Mouse (Mus musculus): ENCODE data around the gene C1s2.
"Not testable (repeated sequence)": the region's sequence is repeated elsewhere in the genome, so short reads cannot be mapped to it uniquely, and the experiment has no call there.

Gene C1s2

DNA sequence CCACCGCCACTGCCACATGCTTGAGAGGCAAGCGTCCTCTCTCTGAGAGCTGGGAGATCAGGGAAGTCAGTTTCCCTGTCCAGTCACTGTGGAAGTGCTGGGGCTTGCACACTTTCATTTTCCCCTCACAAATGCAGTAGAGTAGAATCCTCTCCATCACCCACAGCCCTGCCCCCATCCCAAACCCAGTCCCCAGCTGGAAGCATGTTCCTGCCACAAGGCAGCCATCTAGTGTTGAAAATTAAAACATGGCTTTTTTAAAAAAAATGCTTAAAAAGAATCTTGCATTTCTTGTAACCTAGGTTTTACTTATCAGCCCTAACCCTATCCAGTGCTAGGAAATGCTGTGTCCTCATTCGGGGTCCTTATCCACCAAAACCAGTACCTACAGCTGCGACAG, 4.2 kb upstream of the C1s2 start:
- no peak for DNase-seq (ENCODE audit: low spot score)

DNA sequence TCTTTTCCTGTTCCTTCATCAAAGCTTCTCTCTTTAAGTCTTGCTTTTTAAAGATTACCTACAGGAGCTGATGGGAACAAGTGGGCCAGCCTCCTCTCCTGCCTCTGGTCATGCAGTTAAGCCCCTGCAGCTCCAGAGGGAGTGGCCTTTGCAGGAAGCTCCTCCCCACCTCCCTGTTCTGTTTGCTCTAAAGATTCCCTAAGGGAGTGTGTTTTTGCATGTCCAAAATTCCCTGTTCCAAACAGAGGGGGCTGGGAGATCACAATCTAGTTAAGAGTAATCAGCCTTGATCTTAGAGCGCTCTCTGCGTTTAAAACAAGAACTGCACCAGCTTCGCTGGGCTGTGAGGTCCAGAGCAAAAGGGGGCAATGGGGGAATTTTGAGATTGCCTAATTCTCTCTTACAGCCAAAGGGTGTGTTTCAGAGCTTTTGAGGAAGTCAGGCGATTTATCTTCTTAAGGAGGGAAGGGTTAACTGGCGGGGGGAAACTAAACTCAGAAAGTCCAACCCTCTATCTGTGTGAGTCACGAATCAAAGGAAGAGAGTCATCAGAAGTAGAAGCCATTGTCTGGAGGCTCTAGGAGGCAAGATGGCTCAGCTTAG, 1.1 kb upstream of the C1s2 start:
- DNase-seq (ENCODE audit: low spot score): not testable (repeated sequence)

DNA sequence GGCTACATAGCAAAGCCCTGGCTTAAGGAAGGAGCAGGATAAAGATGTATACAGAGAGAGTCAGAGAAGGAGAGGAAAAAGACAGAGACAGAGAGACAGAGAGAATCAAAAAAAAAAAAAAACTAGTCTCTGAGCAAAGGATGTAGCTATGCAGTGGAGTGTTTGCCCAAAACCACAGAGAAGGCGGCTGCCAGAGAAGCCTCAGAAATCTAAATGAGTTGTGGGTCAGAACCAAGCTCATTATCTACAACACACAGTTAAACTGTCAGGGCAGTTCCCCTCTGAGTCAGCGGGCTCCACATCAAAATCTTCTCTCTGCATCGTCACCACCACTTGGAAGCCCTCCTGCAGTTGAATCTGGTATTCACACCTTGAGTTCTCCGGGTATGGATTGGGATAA, 5.1 kb downstream of the C1s2 start:
- DNase-seq (ENCODE audit: low spot score): no peak

GRCm38 (mm10) chr6:124626184-124626583, 9.7 kb downstream of the C1s2 start:
- DNase-seq (ENCODE audit: low spot score): not testable (repeated sequence)

DNA sequence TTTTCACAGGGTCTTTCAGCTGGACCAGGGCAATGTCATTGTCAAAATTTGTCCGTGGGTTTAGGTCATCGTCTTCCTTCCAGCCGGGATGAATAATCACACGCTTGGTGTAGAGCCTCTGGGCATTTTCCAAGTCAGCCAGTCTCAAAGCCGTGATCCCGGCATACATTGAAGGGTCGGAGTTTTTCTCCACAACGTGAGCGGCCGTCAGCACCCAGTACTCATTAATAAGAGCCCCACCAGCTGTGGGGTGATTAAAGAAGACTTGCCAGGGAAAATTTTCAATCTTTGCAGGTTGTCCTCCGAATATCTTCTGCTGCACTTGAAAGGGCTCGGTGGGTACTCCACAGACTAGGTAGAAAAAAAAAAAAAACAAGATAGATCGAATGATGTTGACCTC, 10.3 kb downstream of the C1s2 start:
- DNase-seq (ENCODE audit: low spot score): no peak

- no peak for DNase-seq (ENCODE audit: low spot score)
These were observed 33.9 kb downstream of the C1s2 start for GRCm38 (mm10) chr6:124602031-124602430.

DNA sequence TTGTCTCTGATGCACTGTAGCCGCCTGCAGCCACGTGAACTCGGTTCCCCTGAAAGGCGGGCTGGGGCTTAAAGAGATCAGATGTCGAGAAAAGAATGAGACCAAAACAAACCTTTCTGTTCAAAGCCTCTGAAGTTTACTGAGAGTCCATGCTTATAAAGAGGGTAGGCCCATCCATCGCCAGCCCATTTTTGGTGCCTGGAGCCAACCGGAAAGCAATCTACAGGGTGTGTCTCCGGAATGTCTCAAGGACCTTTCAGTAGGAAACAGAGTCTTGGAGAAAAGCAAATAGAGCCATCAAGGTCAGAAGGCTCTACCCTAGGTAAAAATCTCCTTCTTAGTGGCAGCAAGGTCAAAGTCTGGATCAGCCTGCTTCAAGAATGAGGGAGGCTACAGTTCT, 42.8 kb downstream of the C1s2 start:
- DNase-seq (ENCODE audit: low spot score): no peak

DNA sequence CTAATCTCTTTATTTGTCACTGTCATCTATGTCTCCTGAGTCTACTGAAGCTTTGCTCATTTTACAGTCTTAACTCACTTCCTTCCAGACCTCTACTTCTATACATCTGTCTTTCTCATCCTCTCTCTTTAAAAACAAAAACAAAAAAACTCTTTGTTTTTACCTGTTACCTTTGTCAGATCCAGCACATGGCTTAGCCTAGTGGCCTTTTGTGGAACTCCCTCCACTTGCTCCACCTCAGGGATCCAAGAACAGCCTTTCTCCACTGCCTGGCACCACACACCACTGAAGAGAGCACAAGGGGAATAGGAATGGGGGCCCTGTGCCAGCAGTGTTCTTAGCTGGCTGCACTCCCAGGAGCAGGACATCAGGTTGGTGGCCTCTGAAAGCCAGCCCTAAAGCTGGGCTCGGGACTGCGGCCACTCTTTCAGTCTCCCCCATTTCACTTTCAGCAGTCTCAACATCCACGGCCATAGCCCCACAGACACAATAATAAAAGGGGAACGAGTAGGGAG, 43.6 kb downstream of the C1s2 start:
- no peak for DNase-seq (ENCODE audit: low spot score)

GRCm38 (mm10) chr6:124588771-124589170, 47.1 kb downstream of the C1s2 start:
- no peak for DNase-seq (ENCODE audit: low spot score)

- no peak for DNase-seq (ENCODE audit: low spot score)
These were observed 49.6 kb downstream of the C1s2 start for GRCm38 (mm10) chr6:124586266-124586665.

- DNase-seq (ENCODE audit: low spot score): no peak
These were observed 50.1 kb downstream of the C1s2 start for GRCm38 (mm10) chr6:124585761-124586160.

GRCm38 (mm10) chr6:124584935-124585334, 51.0 kb downstream of the C1s2 start:
- no peak for DNase-seq (ENCODE audit: low spot score)

DNA sequence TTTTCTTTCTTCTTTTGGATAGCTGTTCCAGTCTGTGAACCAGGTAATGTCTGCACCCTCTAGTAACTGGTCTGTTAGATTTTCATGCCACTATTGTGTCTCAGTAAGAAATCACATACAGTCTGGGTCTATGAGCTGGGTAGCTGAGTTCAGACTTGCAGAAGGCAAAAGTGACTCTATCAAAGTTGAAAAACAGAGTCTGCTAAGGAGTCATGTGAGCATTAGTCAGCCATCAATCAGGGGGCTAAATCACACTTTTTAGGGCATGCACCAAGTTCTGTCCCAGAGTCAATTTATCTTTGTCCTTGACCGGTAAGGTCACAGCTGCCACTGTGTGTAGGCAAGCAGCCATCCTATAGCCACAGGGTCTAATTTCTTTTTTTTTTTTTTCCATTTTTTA, 53.7 kb downstream of the C1s2 start:
- no peak for DNase-seq (ENCODE audit: low spot score)

DNA sequence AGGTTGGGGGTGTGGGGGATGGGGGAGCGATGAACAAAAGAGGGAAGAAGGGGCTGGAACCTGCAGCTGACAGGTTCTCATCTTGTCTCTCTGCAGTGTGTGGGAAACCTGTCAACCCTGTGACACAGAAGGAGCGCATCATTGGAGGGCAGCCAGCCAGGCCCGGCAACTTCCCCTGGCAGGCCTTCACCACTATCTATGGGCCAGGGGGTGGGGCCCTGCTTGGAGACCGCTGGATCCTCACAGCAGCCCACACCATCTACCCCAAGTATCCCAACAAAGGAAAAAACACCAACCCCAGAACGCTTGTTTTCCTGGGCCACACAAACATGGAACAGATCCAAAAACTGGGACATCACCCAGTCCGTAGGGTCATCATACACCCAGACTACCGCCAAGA, 55.7 kb downstream of the C1s2 start:
- not testable (repeated sequence) for DNase-seq (ENCODE audit: low spot score)

DNA sequence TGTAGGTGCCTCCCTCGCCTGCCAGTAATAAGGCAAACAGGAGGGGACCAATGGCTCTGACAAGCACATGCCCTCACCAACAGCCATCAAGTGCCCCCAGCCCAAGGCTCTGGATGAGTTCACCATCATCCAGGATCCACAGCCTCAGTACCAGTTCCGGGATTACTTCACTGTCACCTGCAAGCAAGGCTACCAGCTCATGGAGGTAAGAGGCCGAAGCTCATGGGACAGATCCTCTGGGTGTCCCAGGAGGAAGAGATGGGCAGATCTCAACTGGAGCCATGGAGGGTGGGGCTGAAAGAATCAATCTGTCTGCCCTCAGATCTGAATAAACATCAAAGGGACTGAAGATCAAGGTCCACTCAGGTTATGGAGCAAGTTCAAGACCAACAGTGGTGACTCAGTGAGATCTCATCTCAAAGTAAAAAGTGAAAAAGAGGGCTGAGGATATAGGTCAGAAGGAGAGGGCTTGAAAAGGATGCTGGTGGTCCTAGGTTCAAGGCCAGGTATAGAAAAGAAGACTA, 60.7 kb downstream of the C1s2 start:
- not testable (repeated sequence) for DNase-seq (ENCODE audit: low spot score)

Data from MN1 (cell line).